Mouse (Mus musculus): ENCODE results near the gene Disc1. TPM values are rescaled to one million over a fixed set of nuclear protein-coding genes. Genes with fewer than 3 reads are reported as not detected.

Disc1 gene
- polyA plus RNA-seq, 1 experiment from 2014 or later, result 1.00 TPM

- no peaks in the 10 kb centered on the region for H3K9me3 ChIP-seq
- peaks cover 27% of the 10 kb centered on the region for H3K4me1 ChIP-seq (replicated peaks)
- no peak overlapping the region for H3K4me2 ChIP-seq (replicated peaks)
- peak; percentile 29; the same call in 1 of the 2 replicates for ATAC-seq
- no peak overlapping the region for H3K4me3 ChIP-seq (replicated peaks)
- 0 out of 2 replicates have a peak overlapping the region, but pooled peaks have one; percentile 14 for H3K27ac ChIP-seq
- no peak overlapping the region for H3K9ac ChIP-seq (replicated peaks)
- H3K36me3 ChIP-seq, result no peaks in the 10 kb centered on the region
- 50% methylated on average over 6 of the region's 6 CpGs for WGBS
- H3K27me3 ChIP-seq, result peaks cover 11% of the 10 kb centered on the region; the same call in 1 of the 2 replicates
Observed at GRCm38 (mm10) chr8:125268181-125268705, 214.2 kb downstream of the Disc1 start.

GRCm38 (mm10) chr8:125270292-125270691, 216.3 kb downstream of the Disc1 start:
- WGBS, result 87% methylated on average over 7 of the region's 7 CpGs
- Histone ChIP-seq H3K27ac (no peak overlapping the region), H3K4me3 (replicated peaks) (no peak overlapping the region), H3K9ac (replicated peaks) (no peak overlapping the region), H3K9me3 (0 out of 2 replicates have a peak, but pooled peaks cover 4% of the 10 kb centered on the region), H3K4me1 (replicated peaks) (peaks cover 27% of the 10 kb centered on the region), H3K27me3 (peaks cover 11% of the 10 kb centered on the region; the same call in 1 of the 2 replicates), H3K4me2 (replicated peaks) (no peak overlapping the region), H3K36me3 (no peaks in the 10 kb centered on the region)
- ATAC-seq, result no peak

GRCm38 (mm10) chr8:125271357-125271756, 217.4 kb downstream of the Disc1 start:
- H3K27me3 ChIP-seq, result peaks cover 11% of the 10 kb centered on the region; the same call in 1 of the 2 replicates
- peaks cover 27% of the 10 kb centered on the region for H3K4me1 ChIP-seq (replicated peaks)
- no peak overlapping the region for H3K4me3 ChIP-seq (replicated peaks)
- H3K27ac ChIP-seq, result no peak overlapping the region
- H3K36me3 ChIP-seq, result no peaks in the 10 kb centered on the region
- WGBS, result 64% methylated on average over 5 of the region's 5 CpGs
- H3K9ac ChIP-seq (replicated peaks), result no peak overlapping the region
- peak; percentile 43; the same call in 1 of the 2 replicates for ATAC-seq
- H3K4me2 ChIP-seq (replicated peaks), result no peak overlapping the region
- H3K9me3 ChIP-seq, result 0 out of 2 replicates have a peak, but pooled peaks cover 4% of the 10 kb centered on the region

- H3K27me3 ChIP-seq, result peaks cover 5% of the 10 kb centered on the region; the same call in 1 of the 2 replicates
- no peak overlapping the region for H3K4me3 ChIP-seq (replicated peaks)
- no peak overlapping the region for H3K4me2 ChIP-seq (replicated peaks)
- no peaks in the 10 kb centered on the region for H3K36me3 ChIP-seq
- WGBS, result 27% methylated on average over 13 of the region's 13 CpGs
- no peak overlapping the region for H3K9ac ChIP-seq (replicated peaks)
- 0 out of 2 replicates have a peak, but pooled peaks cover 4% of the 10 kb centered on the region for H3K9me3 ChIP-seq
- peaks cover 33% of the 10 kb centered on the region for H3K4me1 ChIP-seq (replicated peaks)
- H3K27ac ChIP-seq, result no peak overlapping the region
- ATAC-seq, result no peak; the same call in 1 of the 2 replicates
Observed at GRCm38 (mm10) chr8:125272089-125272866, 218.3 kb downstream of the Disc1 start.

GRCm38 (mm10) chr8:125277071-125277682, 223.2 kb downstream of the Disc1 start:
- H3K4me3 ChIP-seq (replicated peaks), result no peak overlapping the region
- H3K9ac ChIP-seq (replicated peaks), result peak overlapping the region; percentile 36; the same call in 1 of the 2 replicates
- peak overlapping the region; percentile 21 for H3K4me2 ChIP-seq (replicated peaks)
- 0 out of 2 replicates have a peak, but pooled peaks cover 4% of the 10 kb centered on the region for H3K9me3 ChIP-seq
- 3% methylated on average over 11 of the region's 11 CpGs for WGBS
- no peaks in the 10 kb centered on the region for H3K36me3 ChIP-seq
- peak; percentile 88 for ATAC-seq
- peaks cover 13% of the 10 kb centered on the region for H3K27me3 ChIP-seq
- H3K27ac ChIP-seq, result peak overlapping the region; percentile 56
- H3K4me1 ChIP-seq (replicated peaks), result peaks cover 33% of the 10 kb centered on the region

- ATAC-seq, result no peak
- WGBS, result 86% methylated on average over 2 of the region's 2 CpGs
- H3K36me3 ChIP-seq, result no peaks in the 10 kb centered on the region
- H3K4me2 ChIP-seq (replicated peaks), result no peak overlapping the region
- no peak overlapping the region for H3K4me3 ChIP-seq (replicated peaks)
- H3K27ac ChIP-seq, result no peak overlapping the region
- no peak overlapping the region for H3K9ac ChIP-seq (replicated peaks)
- H3K9me3 ChIP-seq, result 0 out of 2 replicates have a peak, but pooled peaks cover 4% of the 10 kb centered on the region
- peaks cover 13% of the 10 kb centered on the region for H3K27me3 ChIP-seq
- peaks cover 43% of the 10 kb centered on the region for H3K4me1 ChIP-seq (replicated peaks)
Observed at GRCm38 (mm10) chr8:125279156-125279555, 225.2 kb downstream of the Disc1 start.

GRCm38 (mm10) chr8:125279892-125280291, 225.9 kb downstream of the Disc1 start:
- Histone ChIP-seq H3K4me2 (replicated peaks) (no peak overlapping the region), H3K36me3 (no peaks in the 10 kb centered on the region), H3K4me1 (replicated peaks) (peaks cover 43% of the 10 kb centered on the region), H3K9me3 (0 out of 2 replicates have a peak, but pooled peaks cover 2% of the 10 kb centered on the region), H3K9ac (replicated peaks) (no peak overlapping the region), H3K27me3 (peaks cover 13% of the 10 kb centered on the region), H3K27ac (no peak overlapping the region), H3K4me3 (replicated peaks) (no peak overlapping the region)
- no peak for ATAC-seq
- 72% methylated on average over 4 of the region's 4 CpGs for WGBS

- H3K36me3 ChIP-seq, result no peaks in the 10 kb centered on the region
- no peak overlapping the region for H3K27ac ChIP-seq
- WGBS, result 42% methylated on average over 7 of the region's 7 CpGs
- H3K27me3 ChIP-seq, result peaks cover 17% of the 10 kb centered on the region
- H3K4me2 ChIP-seq (replicated peaks), result no peak overlapping the region
- no peak overlapping the region for H3K4me3 ChIP-seq (replicated peaks)
- ATAC-seq, result peak; percentile 57; the same call in 1 of the 2 replicates
- H3K4me1 ChIP-seq (replicated peaks), result peaks cover 40% of the 10 kb centered on the region
- no peaks in the 10 kb centered on the region for H3K9me3 ChIP-seq
- no peak overlapping the region for H3K9ac ChIP-seq (replicated peaks)
Observed at GRCm38 (mm10) chr8:125282531-125282930, 228.5 kb downstream of the Disc1 start.

- H3K9ac ChIP-seq (replicated peaks), result no peak overlapping the region
- no peak for ATAC-seq
- peaks cover 30% of the 10 kb centered on the region for H3K4me1 ChIP-seq (replicated peaks)
- no peak overlapping the region for H3K4me3 ChIP-seq (replicated peaks)
- H3K36me3 ChIP-seq, result no peaks in the 10 kb centered on the region
- 58% methylated on average over 6 of the region's 6 CpGs for WGBS
- no peak overlapping the region for H3K27ac ChIP-seq
- H3K9me3 ChIP-seq, result no peaks in the 10 kb centered on the region
- no peak overlapping the region for H3K4me2 ChIP-seq (replicated peaks)
- peaks cover 19% of the 10 kb centered on the region for H3K27me3 ChIP-seq
Observed at GRCm38 (mm10) chr8:125283542-125283941, 229.5 kb downstream of the Disc1 start.

- Histone ChIP-seq H3K36me3 (no peaks in the 10 kb centered on the region), H3K9ac (replicated peaks) (no peak overlapping the region), H3K4me1 (replicated peaks) (peaks cover 23% of the 10 kb centered on the region), H3K4me2 (replicated peaks) (no peak overlapping the region), H3K27ac (no peak overlapping the region), H3K4me3 (replicated peaks) (no peak overlapping the region), H3K9me3 (no peaks in the 10 kb centered on the region), H3K27me3 (peaks cover 9% of the 10 kb centered on the region)
- WGBS, result 81% methylated on average over 4 of the region's 4 CpGs
- no peak for ATAC-seq
Observed at GRCm38 (mm10) chr8:125284875-125285274, 230.9 kb downstream of the Disc1 start.

GRCm38 (mm10) chr8:125285391-125285790, 231.4 kb downstream of the Disc1 start:
- 72% methylated on average over 8 of the region's 8 CpGs for WGBS
- no peak for ATAC-seq
- Histone ChIP-seq H3K4me1 (replicated peaks) (peaks cover 23% of the 10 kb centered on the region), H3K27ac (no peak overlapping the region), H3K27me3 (peaks cover 9% of the 10 kb centered on the region; the same call in 1 of the 2 replicates), H3K36me3 (no peaks in the 10 kb centered on the region), H3K4me3 (replicated peaks) (no peak overlapping the region), H3K9me3 (no peaks in the 10 kb centered on the region), H3K4me2 (replicated peaks) (no peak overlapping the region), H3K9ac (replicated peaks) (no peak overlapping the region)
